Mouse (Mus musculus) lung, postnatal 0 days (tissue): ENCODE measurements at regions not wholly inside any gene's neighbourhood (a gene's known extent, or its start where the extent isn't known, plus 50 kb on each side); places are given as distances from the start of the nearest gene placed in this dataset.

Experiments
- CTCF ChIP-seq: IDR thresholded peaks from 2 replicates; pipeline ENCODE4 v1.5.1; 2016; ENCODE audit warnings: antibody characterized with exemption, mild to moderate bottlenecking
- EP300 ChIP-seq: IDR thresholded peaks from 2 replicates; pipeline ENCODE4 v1.6.1; 2016; ENCODE audit warnings: antibody characterized with exemption, mild to moderate bottlenecking, control low read depth

DNA sequence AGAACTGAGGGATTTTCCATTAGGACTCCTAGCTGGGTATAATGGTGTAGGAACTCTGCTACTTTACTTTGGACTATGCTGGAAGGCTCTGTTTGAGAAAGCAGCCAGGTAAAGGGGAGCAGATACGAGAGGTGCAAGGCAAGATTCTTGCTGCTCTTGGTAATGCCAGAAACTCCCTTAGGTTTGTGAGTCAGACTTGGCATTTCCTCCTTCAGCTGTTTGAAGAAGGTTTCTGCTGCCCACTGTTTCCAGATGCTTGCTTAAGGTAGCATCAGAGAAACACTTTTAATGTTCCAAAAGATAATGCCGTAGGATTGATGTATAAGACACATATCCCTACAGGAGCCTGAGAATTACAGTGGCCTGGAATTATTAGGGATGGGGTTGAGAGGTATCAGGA is 222.9 kb downstream of the Arl6ip6 start:
- TF ChIP-seq CTCF: no peak
- no peak for TF ChIP-seq EP300
